Mouse (Mus musculus) kidney, adult 2 months (tissue): Measurements from ENCODE around the gene Zfp607b.

Source experiments
- CTCF ChIP-seq: fragments of 200-500 bp; conservative IDR thresholded peaks from 2 replicates; pipeline ENCODE4 v1.5.1; 2011; ENCODE audit warnings: low read depth, mild to moderate bottlenecking, control low read depth, low read length, moderate library complexity, mixed read lengths; ENCODE audit not compliant: insufficient read depth, insufficient read length
- POLR2A ChIP-seq: fragments of 200-500 bp; IDR thresholded peaks from one replicate; pipeline ENCODE4 v1.6.1; 2011; ENCODE audit warnings: low read depth, low read length, control low read depth

GRCm38 (mm10) chr7:27657824-27658395 lies 31.2 kb upstream of the Zfp607b start:
- TF ChIP-seq POLR2A (no peak), CTCF (no peak)
